8 mouse cellular contexts compared by ENCODE assay signal in the genomic region with DNA sequence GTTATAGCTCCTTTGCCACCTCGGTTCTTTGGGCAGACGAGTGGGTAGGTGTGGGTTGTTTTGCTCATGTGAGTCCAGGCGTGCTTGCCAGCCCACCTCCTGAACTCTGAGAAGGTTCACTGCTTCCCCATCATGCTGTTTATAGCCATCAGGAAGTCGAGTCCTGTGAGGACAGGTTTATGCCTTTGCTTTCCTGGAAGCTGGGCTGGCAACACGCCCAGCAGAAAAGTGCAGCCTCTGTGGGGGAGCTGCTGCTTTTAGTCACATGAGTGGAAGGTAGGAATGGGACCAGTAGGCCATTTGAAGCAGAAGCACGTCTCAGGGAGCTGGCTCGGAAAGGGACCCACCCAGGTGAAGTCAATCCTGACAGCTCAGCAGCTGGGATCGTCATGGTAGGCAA. TPM values are rescaled to one million over a fixed set of nuclear protein-coding genes. Genes with fewer than 3 reads are reported as not detected.
DNase-seq lines count a peak whose midpoint lies in the region; ATAC-seq and TF ChIP-seq lines count a peak whose summit lies in the region.
"Had no signal": no experiment of that assay in that cellular context is flagged by ENCODE, and none has a peak within 500 bp of the region (broad histone marks: within the 10 kb centered on the region; RNA-seq: fewer than 3 reads in every experiment).

No protein-coding gene starts in this region.

- no peaks in the 10 kb centered on the region for H3K9me3 ChIP-seq in heart, embryonic 15.5 days (replicated peaks)
- no peaks in the 10 kb centered on the region for H3K9me3 ChIP-seq in neural tube, embryonic 15.5 days (replicated peaks)
- no peaks in the 10 kb centered on the region for H3K9me3 ChIP-seq in hindbrain, postnatal 0 days (ENCODE audit: low read length)
- H3K9me3 ChIP-seq in forebrain, embryonic 14.5 days (replicated peaks; ENCODE audit: control insufficient read depth, low read length), result no peaks in the 10 kb centered on the region

- TF ChIP-seq CTCF in kidney, adult 2 months (conservative IDR thresholded peaks at IDR 0.05; ENCODE audit: insufficient read depth, insufficient read length, low read depth, low read length), result no peak
- no peak for TF ChIP-seq CTCF in hindbrain, postnatal 0 days (IDR thresholded peaks at IDR 0.05; ENCODE audit: low read depth)

- H3K4me1 ChIP-seq in heart, embryonic 15.5 days (replicated peaks), result peaks cover 37% of the 10 kb centered on the region
- peaks cover 84% of the 10 kb centered on the region for H3K4me1 ChIP-seq in kidney, adult 2 months (ENCODE audit: control insufficient read depth, insufficient read depth, low read length)
- H3K4me1 ChIP-seq in neural tube, embryonic 15.5 days, result peaks cover 56% of the 10 kb centered on the region
- H3K4me1 ChIP-seq in hindbrain, postnatal 0 days (ENCODE audit: insufficient read depth, low read length), result peaks cover 17% of the 10 kb centered on the region
- H3K4me1 ChIP-seq in forebrain, embryonic 14.5 days (ENCODE audit: control insufficient read depth, insufficient read depth, low read length), result peaks cover 7% of the 10 kb centered on the region; the same call in 1 of the 2 replicates

- ATAC-seq in heart, embryonic 15.5 days (replicated peaks; ENCODE audit: insufficient number of reproducible peaks, insufficient read depth, low FRiP score, low read depth), result peak; percentile 32; the same call in 1 of the 2 replicates
- no peak for ATAC-seq in neural tube, embryonic 15.5 days (ENCODE audit: low FRiP score)
- no peak for ATAC-seq in hindbrain, postnatal 0 days
- ATAC-seq in forebrain, embryonic 14.5 days, result no peak

- no peak overlapping the region for H3K4me2 ChIP-seq in heart, embryonic 15.5 days
- H3K4me2 ChIP-seq in neural tube, embryonic 15.5 days, result no peak overlapping the region
- no peak overlapping the region for H3K4me2 ChIP-seq in hindbrain, postnatal 0 days (ENCODE audit: low read depth, low read length)
- no peak overlapping the region for H3K4me2 ChIP-seq in forebrain, embryonic 14.5 days (ENCODE audit: low read length)

- DNase-seq in lung, adult 18-20 months, result peak; percentile 52 to 73
- no peak for DNase-seq in lung, postnatal 14 days
- peak; percentile 98 for DNase-seq in kidney, adult 2 months
- no peak for DNase-seq in hindbrain, postnatal 0 days (ENCODE audit: low spot score)
- no peak for DNase-seq in forebrain, embryonic 14.5 days (ENCODE audit: low spot score)
- DNase-seq: thymus, postnatal 36 days had no signal

- 0 out of 2 replicates have a peak, but pooled peaks cover 2% of the 10 kb centered on the region for H3K36me3 ChIP-seq in heart, embryonic 15.5 days
- no peaks in the 10 kb centered on the region for H3K36me3 ChIP-seq in kidney, adult 2 months (ENCODE audit: control insufficient read depth, insufficient read depth, low read length)
- peaks cover 9% of the 10 kb centered on the region; the same call in 1 of the 2 replicates for H3K36me3 ChIP-seq in neural tube, embryonic 15.5 days
- H3K36me3 ChIP-seq in hindbrain, postnatal 0 days (ENCODE audit: insufficient read depth, low read length), result no peaks in the 10 kb centered on the region; the same call in 1 of the 2 replicates
- peaks cover 16% of the 10 kb centered on the region for H3K36me3 ChIP-seq in forebrain, embryonic 14.5 days (ENCODE audit: control insufficient read depth, insufficient read depth, low read length)

- TF ChIP-seq POLR2A in kidney, adult 2 months (IDR thresholded peaks at IDR 0.05; ENCODE audit: low read depth, low read length), result no peak

- 31% methylated on average over 8 of the region's 8 CpGs for WGBS in heart, embryonic 15.5 days
- 14% methylated on average over 8 of the region's 8 CpGs for WGBS in kidney, adult 2 months
- 64% methylated on average over 8 of the region's 8 CpGs for WGBS in neural tube, embryonic 15.5 days
- WGBS in hindbrain, postnatal 0 days, result 67% methylated on average over 8 of the region's 8 CpGs
- 79% methylated on average over 8 of the region's 8 CpGs for WGBS in forebrain, embryonic 14.5 days

- H3K27ac ChIP-seq in heart, embryonic 15.5 days, result peak overlapping the region; percentile 33
- peak overlapping the region; percentile 88 for H3K27ac ChIP-seq in kidney, adult 2 months (ENCODE audit: insufficient read depth, low read depth, low read length)
- H3K27ac ChIP-seq in neural tube, embryonic 15.5 days (replicated peaks), result 0 out of 2 replicates have a peak overlapping the region, but pooled peaks have one; percentile 30
- H3K27ac ChIP-seq in hindbrain, postnatal 0 days, result no peak overlapping the region
- H3K27ac ChIP-seq in forebrain, embryonic 14.5 days (ENCODE audit: low read depth, low read length), result no peak overlapping the region

- no peak overlapping the region for H3K4me3 ChIP-seq in heart, embryonic 15.5 days
- no peak overlapping the region for H3K4me3 ChIP-seq in kidney, adult 2 months (ENCODE audit: insufficient read depth, low read depth, low read length)
- H3K4me3 ChIP-seq in neural tube, embryonic 15.5 days (replicated peaks), result no peak overlapping the region
- H3K4me3 ChIP-seq in hindbrain, postnatal 0 days (ENCODE audit: low read length), result no peak overlapping the region
- no peak overlapping the region for H3K4me3 ChIP-seq in forebrain, embryonic 14.5 days (ENCODE audit: low read depth, low read length)

- H3K9ac ChIP-seq in heart, embryonic 15.5 days, result no peak overlapping the region
- no peak overlapping the region for H3K9ac ChIP-seq in neural tube, embryonic 15.5 days (replicated peaks)
- no peak overlapping the region for H3K9ac ChIP-seq in hindbrain, postnatal 0 days (replicated peaks; ENCODE audit: low read length)
- no peak overlapping the region for H3K9ac ChIP-seq in forebrain, embryonic 14.5 days (ENCODE audit: low read length)

- no peaks in the 10 kb centered on the region for H3K27me3 ChIP-seq in heart, embryonic 15.5 days
- H3K27me3 ChIP-seq in kidney, adult 2 months (replicated peaks; ENCODE audit: control insufficient read depth, insufficient read depth, low read length), result no peaks in the 10 kb centered on the region
- no peaks in the 10 kb centered on the region for H3K27me3 ChIP-seq in neural tube, embryonic 15.5 days (replicated peaks)
- H3K27me3 ChIP-seq in hindbrain, postnatal 0 days (ENCODE audit: insufficient read depth, low read length), result no peaks in the 10 kb centered on the region
- no peaks in the 10 kb centered on the region for H3K27me3 ChIP-seq in forebrain, embryonic 14.5 days (replicated peaks; ENCODE audit: control insufficient read depth, insufficient read depth, low read length)

RNA-seq across cellular contexts. Expression of a gene that starts 11.5 kb away (rescaled TPM):
- polyA plus RNA-seq in heart, embryonic 15.5 days (2015; fragmentation: Nextera tagmentation; extraction: Ambion mirVana), result 8.0 and 12.5 TPM in 2 replicates
- 123 and 142 TPM in 2 replicates for polyA plus RNA-seq in kidney, adult 2 months (2012; rRNA removed)
- polyA plus RNA-seq in neural tube, embryonic 15.5 days (2015; fragmentation: Nextera tagmentation; extraction: Ambion mirVana), result 11.7 and 24.1 TPM in 2 replicates
- total RNA-seq in hindbrain, postnatal 0 days (2014; rRNA removed), result 107 and 112 TPM in 2 replicates
- polyA plus RNA-seq in hindbrain, postnatal 0 days (2015; fragmentation: Nextera tagmentation; extraction: Ambion mirVana), result 16.9 and 19.0 TPM in 2 replicates
- polyA plus RNA-seq in forebrain, embryonic 14.5 days (2014; fragmentation: Nextera tagmentation; extraction: Ambion mirVana), result 10.2 and 10.6 TPM in 2 replicates

Comparison
In these comparisons a context has a peak if more than half of its experiments do, and no peak if none do; other contexts are left out.
1. DNase-seq: peak in lung, adult 18-20 months (2 of 2) and kidney, adult 2 months (single experiment); none in lung, postnatal 14 days (single experiment), hindbrain, postnatal 0 days (single experiment) and forebrain, embryonic 14.5 days (single experiment).
2. H3K27ac ChIP-seq: peak in heart, embryonic 15.5 days (single experiment), kidney, adult 2 months (single experiment) and neural tube, embryonic 15.5 days (single experiment); none in hindbrain, postnatal 0 days (single experiment) and forebrain, embryonic 14.5 days (single experiment).